Mouse (Mus musculus) cerebellum, postnatal 10 days (tissue): ENCODE results near the gene Atf7ip2.

Experiments
- DNase-seq, 2 experiments: peaks; one replicate each; pipeline ENCODE4 v3.0.0; 2021; ENCODE audit warnings: mixed read lengths in 2 of 2

Atf7ip2 gene

GRCm38 (mm10) chr16:10297696-10298644, 105.5 kb downstream of the Atf7ip2 start:
- DNase-seq: peak; percentile 21 to 27

- DNase-seq: no peak
Observed at GRCm38 (mm10) chr16:10299637-10300036, 107.1 kb downstream of the Atf7ip2 start.

- DNase-seq: no peak
Observed at GRCm38 (mm10) chr16:10300231-10301186, 108.0 kb downstream of the Atf7ip2 start.
